Mouse (Mus musculus) liver, embryonic 14 days (tissue): ENCODE measurements around the gene Fhl1. TPM values are rescaled to one million over a fixed set of nuclear protein-coding genes. Genes with fewer than 3 reads are reported as not detected.

Source experiments
- polyA plus RNA-seq: library from polyadenylated mRNA; depleted of rRNA; stranded (reverse); fragments of >200 nt; gene quantifications from 2 replicates; pipeline ENCODE4 v1.2.3, GENCODE M21; 2012; rRNA removed

Gene Fhl1
- polyA plus RNA-seq: 9.2 and 10.3 TPM in 2 replicates

GRCm38 (mm10) chrX:56731306-56732201 lies at the start of gene Fhl1:
Gene Fhl1, plus strand, starts transcription at chrX:56731787.

DNA sequence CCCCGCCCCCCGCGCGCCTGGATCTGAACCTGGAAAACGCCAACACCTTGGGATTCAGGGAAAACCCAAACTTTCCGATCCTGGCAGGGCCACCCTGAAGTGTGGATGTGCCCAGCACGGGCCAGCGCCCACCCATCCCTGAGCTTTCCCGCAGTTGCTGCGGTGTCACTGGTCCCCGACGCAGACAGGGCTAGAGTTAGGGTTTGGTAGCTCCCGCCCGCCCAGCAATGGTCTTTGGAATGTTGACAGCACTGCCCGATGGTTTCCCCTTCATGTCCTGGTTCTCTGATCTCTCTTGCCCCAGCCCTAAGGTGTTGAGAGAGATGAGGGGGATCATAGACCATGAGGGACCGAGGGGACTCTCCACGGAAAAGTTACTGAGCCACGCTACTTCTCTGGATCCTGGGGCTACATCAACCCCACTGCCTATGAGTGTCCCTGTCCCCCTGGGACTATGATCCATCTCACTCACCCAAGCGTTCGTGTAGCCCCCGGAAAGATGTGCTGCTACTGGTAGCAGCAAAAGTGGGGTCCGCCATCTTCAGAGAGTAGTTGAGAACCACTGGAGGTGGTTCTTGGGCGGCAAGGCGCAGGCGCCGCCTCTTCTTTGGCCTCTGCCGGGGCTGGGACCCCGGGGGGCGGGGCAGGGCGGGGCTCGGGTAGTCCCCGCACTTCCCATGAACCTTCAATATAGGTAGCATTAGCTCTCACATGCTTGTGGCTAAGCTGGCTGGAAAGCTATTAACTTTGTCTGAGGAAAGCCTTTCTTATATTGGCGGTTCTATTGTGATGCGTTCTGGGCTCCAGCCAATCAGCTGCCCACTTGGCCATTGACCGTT lies 90.4 kb downstream of the Fhl1 start, which contains the start of gene Map7d3:
TSS of gene Map7d3 (minus strand) at position 562 of the 839 bp plus-strand sequence.

Other genes with a start within 250 kb of the Fhl1 start
- not detected in 2 replicates for gene Gm10477, start 207.0 kb upstream of the Fhl1 start, polyA plus RNA-seq
- gene Gm648, start 182.2 kb upstream of the Fhl1 start, polyA plus RNA-seq: 0.02 TPM in 1 of 2 replicates, not detected in the other
- 4.8 and 6.0 TPM in 2 replicates for gene Mmgt1, start 133.7 kb upstream of the Fhl1 start, polyA plus RNA-seq
- gene Slc9a6, start 122.0 kb upstream of the Fhl1 start, polyA plus RNA-seq: 3.2 and 4.1 TPM in 2 replicates
- gene Map7d3, start 90.5 kb downstream of the Fhl1 start, polyA plus RNA-seq: 0.10 and 0.15 TPM in 2 replicates
- gene Adgrg4, start 138.4 kb downstream of the Fhl1 start, polyA plus RNA-seq: not detected in 2 replicates